Mouse (Mus musculus) lung, adult 18-20 months (tissue): ENCODE results near the gene Olfr49.
"Not testable (repeated sequence)": the region's sequence is repeated elsewhere in the genome, so short reads cannot be mapped to it uniquely, and the experiment has no call there.

Source experiments
- DNase-seq, 2 experiments: peaks; one replicate each; pipeline ENCODE4 v3.0.0; 2022; ENCODE audit warnings: mixed read lengths in 2 of 2

The Olfr49 gene

GRCm38 (mm10) chr14:54230638-54231150 lies 54.0 kb downstream of the Olfr49 start:
- DNase-seq, result no peak

GRCm38 (mm10) chr14:54229849-54230248 lies 54.9 kb downstream of the Olfr49 start:
- DNase-seq, result not testable (repeated sequence)

- DNase-seq, result no peak
Observed at GRCm38 (mm10) chr14:54228933-54229713, 55.6 kb downstream of the Olfr49 start.

- no peak for DNase-seq
Observed at GRCm38 (mm10) chr14:54228501-54228900, 56.2 kb downstream of the Olfr49 start.
